Mouse (Mus musculus) right cerebral cortex, postnatal 25 days (tissue): ENCODE results near the gene Prr5.

Experiments used
- DNase-seq: peaks from one replicate; pipeline ENCODE4 v3.0.0; 2022

Prr5 gene

GRCm38 (mm10) chr15:84680545-84681454, 11.4 kb downstream of the Prr5 start:
- peak; percentile 66 for DNase-seq

- DNase-seq = no peak
Observed at GRCm38 (mm10) chr15:84681455-84682193, 12.2 kb downstream of the Prr5 start.

- no peak for DNase-seq
Observed at GRCm38 (mm10) chr15:84682206-84682605, 12.8 kb downstream of the Prr5 start.

GRCm38 (mm10) chr15:84682821-84683220, 13.4 kb downstream of the Prr5 start:
- no peak for DNase-seq

GRCm38 (mm10) chr15:84684520-84684919, 15.1 kb downstream of the Prr5 start:
- DNase-seq = no peak

- DNase-seq = no peak
Observed at GRCm38 (mm10) chr15:84685417-84685816, 16.0 kb downstream of the Prr5 start.

- no peak for DNase-seq
Observed at GRCm38 (mm10) chr15:84687904-84688303, 18.5 kb downstream of the Prr5 start.

- DNase-seq = no peak
Observed at GRCm38 (mm10) chr15:84689356-84689755, 19.9 kb downstream of the Prr5 start.

GRCm38 (mm10) chr15:84691513-84691912, 22.1 kb downstream of the Prr5 start:
- DNase-seq = no peak

GRCm38 (mm10) chr15:84692645-84693044, 23.2 kb downstream of the Prr5 start:
- no peak for DNase-seq

- DNase-seq = no peak
Observed at GRCm38 (mm10) chr15:84696021-84696420, 26.6 kb downstream of the Prr5 start.

GRCm38 (mm10) chr15:84697611-84698011, 28.2 kb downstream of the Prr5 start:
- peak; percentile 46 for DNase-seq

GRCm38 (mm10) chr15:84698189-84698588, 28.8 kb downstream of the Prr5 start:
- DNase-seq = no peak

GRCm38 (mm10) chr15:84700147-84700794, 30.9 kb downstream of the Prr5 start:
- DNase-seq = no peak

- no peak for DNase-seq
Observed at GRCm38 (mm10) chr15:84701947-84702346, 32.5 kb downstream of the Prr5 start.

GRCm38 (mm10) chr15:84702391-84703345, 33.2 kb downstream of the Prr5 start:
- DNase-seq = no peak

GRCm38 (mm10) chr15:84703992-84704391, 34.6 kb downstream of the Prr5 start:
- DNase-seq = no peak

- DNase-seq = no peak
Observed at GRCm38 (mm10) chr15:84705351-84705901, 36.0 kb downstream of the Prr5 start.

- no peak for DNase-seq
Observed at GRCm38 (mm10) chr15:84706983-84707619, 37.7 kb downstream of the Prr5 start.

- no peak for DNase-seq
Observed at GRCm38 (mm10) chr15:84712566-84713405, 43.4 kb downstream of the Prr5 start.
